Mouse (Mus musculus) embryo, embryonic 11.5 days (tissue): ENCODE measurements around the gene Acot7.

ENCODE experiments used
- DNase-seq: peaks from one replicate; pipeline ENCODE4 v3.0.0-alpha.2; 2012; ENCODE audit warnings: low read depth, low spot score

The Acot7 gene

DNA sequence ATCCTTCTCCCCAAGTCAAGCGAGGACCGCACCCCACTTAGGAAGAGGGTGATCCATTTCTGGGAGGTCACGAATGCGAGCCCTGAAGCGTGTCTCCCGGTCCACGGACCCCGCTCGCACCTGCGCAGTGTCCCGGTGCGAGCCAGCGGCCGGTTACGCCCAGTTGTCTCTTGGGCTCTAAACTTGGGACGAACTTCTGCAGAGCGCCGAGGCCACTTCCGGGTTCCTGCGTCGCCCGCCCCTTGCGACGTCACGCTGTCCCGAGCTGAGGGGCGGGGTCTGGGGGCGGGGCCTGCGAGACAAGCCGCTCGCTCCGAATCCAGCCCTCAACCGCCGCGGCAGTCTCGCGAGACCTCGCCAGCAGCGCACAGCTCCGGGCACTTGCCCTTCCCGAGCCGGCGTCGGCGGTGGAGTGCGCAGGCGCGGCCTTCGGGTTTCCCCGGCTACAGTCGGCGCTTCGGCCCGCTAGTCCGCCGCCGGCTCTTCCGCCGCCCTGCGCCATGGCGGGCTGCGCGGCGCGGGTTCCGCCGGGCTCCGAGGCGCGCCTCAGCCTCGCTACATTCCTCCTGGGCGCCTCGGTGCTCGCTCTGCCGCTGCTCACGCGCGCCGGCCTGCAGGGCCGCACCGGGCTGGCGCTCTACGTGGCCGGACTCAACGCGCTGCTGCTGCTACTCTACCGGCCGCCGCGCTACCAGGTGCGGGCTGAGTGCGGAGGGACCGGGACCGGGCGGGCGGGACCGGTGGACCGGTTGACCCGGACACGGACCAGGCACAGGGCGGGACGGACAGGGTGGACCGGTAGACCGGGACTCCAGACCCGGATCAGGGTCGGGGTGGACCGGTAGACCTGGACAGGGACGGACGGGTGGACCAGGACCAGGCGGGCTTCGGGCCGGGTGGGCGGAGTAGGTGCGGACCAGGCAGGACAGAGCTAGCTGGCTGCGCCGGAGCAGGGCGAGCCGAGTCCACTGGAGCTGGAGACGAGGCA is 119.2 kb downstream of the Acot7 start, which contains the start of gene Icmt:
TSS of gene Icmt (plus strand) at position 354 of the 988 bp plus-strand sequence.
- peak; percentile 98 for DNase-seq

DNA sequence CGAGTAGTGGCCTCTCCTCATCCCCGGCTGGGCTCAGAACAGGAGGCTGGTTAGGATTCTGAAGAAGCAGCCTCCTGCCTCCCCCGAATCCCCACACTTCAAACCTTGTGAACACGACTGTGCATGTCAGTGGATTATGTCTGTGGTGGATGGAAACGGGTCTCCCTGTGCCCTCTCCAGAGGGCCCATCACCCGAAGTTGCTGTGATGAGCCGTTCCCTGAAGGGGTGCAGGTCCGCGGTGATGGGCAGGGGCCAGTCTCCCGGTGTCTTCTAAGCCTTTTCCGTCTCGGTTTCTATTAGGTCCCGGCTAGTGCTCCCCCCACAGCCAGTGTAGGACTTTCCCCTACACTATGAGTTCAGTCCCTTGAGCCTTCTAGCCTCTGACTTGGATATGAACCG is 120.9 kb downstream of the Acot7 start:
- no peak for DNase-seq

DNA sequence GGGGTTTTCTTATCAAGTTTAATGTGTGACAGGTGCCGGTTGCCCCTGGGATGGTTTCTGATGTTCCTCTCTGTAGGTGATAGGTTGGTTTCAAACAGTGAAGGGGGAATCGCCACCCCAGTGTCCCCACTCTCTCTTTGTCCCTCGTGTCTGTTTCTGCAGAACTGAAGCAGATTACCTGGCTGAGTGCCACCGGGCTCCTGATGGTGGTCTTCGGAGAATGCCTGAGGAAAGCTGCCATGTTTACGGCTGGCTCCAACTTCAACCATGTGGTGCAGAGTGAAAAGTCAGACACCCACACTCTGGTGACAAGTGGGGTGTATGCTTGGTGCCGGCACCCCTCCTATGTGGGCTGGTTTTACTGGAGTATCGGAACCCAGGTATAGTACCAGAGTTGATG is 122.4 kb downstream of the Acot7 start:
- no peak for DNase-seq

DNA sequence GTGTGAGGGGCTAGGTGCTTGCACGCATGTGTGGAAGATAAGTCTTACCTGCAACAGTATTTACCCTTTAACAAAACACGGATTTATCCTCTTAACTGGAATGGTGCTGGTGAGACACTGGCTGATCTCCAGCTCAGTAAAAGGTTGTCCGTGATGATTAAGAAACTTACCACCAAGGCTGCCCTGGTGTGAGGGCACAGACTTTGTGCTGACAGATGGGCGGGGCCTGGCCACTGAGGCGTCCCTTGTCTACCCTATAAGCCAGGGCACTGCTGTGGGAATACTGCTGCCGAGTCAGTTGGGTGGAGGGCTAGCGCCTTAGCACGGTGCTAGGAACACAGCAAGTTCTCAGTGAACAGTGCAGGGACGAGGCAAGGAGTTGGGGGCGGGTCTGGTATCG is 124.1 kb downstream of the Acot7 start:
- no peak for DNase-seq

DNA sequence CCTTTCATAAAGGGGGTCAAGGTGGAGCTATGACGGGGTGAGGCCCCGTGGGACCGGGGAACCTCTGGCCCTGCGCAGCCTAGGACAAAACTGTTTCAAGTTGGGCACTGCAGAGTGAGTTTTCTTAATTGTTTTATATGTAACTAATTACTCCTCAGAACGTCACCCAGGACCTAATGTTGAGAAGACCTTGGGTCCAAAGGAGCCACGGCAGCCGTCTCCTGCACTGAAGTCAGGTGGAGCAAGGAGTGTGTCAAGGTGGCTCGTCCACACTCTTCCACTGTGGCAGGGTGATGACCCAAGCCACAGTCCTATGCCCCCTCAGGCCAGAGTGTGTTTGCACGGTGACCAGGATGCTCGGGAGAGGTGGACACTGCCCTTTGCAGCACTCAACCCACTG is 125.2 kb downstream of the Acot7 start:
- no peak for DNase-seq

DNA sequence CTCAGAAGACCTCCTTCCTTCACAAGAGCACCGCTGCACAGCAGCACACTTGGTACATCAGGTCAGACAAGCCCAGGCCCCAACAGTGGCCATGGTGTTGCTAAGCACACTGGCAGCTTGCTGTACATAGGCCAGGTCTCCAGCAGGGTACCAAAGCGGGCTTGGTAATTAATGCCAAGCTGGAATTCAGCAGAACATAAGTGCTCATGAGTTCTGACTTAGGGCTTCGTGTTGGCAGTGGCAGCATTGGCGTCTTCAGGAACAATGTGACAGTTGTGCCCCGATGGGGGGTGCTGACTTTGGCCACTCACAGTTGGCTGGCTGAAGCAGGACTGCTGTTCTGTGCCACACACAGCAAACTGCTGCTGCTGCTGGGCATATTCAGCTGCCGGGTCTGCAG is 126.8 kb downstream of the Acot7 start:
- no peak for DNase-seq

DNA sequence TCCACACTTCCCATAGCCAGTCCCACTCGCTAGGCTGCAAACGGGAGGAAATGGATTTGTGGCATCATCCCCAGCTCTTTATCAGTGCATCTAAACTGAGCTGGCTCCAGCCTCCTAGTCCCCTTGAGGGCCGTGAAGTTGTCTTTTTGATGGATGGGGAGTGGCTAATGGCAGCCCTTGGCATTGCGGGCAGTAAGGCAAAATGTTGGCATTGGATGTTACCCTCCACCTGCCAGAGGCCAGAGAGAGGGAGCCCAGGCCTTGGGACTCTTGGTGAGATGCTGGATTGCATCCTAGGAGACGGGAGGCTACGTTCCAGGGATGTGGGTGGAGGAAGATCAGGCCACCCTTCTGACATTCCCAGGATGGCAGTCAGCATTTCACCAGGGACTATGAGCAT is 128.1 kb downstream of the Acot7 start:
- DNase-seq = no peak

DNA sequence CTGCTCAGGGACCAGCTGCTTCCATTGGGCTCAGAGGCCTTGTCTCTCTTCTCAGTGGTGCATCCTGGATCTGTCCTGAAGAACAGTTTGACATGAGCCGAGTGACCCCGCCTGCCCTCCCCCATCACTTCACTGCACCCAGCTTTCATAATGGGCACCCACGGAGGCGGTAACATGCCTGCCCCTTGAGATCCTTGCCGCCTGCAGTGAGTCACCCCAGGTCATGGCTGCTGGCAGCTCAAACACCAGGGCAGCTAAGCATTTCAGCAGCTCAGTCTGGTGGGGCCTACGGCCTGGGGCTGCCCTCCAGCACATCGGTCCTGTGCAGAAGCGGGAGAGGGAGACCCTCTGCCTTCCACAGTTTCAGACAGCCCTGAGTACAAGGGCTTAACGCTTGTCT is 129.6 kb downstream of the Acot7 start:
- no peak for DNase-seq

DNA sequence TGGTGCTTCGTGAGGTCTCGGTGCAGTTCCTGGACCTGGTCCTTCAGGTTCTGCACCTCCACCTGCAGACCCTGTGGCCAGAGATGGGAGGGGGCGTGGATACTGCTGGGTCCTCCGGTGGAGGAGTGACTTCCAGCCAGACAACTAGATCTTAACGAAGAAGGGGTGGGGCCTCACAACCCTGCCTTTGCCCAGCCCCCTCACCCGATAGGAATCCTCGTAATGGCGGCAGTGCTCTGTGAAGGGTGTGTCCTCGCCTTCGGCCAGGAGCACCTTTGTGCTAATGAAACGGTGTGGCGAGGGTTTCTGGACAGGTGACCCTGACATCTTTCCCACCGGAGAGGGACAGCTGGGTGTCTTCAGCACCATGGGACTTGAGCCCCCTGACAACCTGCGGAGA is 134.3 kb downstream of the Acot7 start:
- no peak for DNase-seq

DNA sequence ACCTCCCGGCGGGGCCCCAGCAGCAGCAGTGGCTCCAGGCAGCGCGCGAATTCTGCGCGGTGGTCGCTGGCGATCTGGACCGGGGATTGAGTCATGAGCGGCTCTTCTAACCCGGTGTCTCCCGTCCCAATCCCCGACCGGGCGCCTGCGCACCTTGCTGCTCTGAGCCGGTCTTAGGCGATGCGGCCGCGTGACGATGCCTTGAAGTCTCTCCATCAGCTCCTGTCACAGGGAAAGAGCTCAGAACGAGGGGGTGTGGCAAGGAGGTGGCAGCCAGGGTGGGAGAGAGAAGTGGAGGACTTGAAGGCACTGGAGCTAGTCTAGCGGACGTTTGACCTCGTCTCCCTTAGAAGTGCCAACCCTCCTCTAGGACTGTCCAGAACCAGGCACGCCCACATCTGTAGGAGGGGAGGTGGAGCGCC is 135.3 kb downstream of the Acot7 start:
- no peak for DNase-seq

DNA sequence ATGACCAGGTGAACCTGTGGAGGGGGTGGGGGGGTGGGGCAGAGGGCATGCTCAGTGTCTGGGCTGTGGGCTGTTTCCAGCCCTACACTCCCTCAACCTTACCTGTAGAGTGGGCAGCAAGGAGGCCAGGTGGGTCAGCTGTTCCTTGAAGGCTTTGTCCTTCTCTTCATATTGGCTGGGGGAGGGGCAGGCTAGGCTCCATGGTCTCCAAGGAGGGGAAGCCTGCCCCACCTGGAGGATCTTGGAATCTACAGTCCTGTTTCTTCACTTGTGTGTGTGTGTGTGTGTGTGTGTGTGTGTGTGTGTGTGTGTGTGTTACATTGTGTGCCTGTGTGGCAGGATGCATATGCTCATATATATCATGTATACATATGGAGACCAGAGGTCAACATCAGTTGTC is 136.0 kb downstream of the Acot7 start:
- DNase-seq = no peak

DNA sequence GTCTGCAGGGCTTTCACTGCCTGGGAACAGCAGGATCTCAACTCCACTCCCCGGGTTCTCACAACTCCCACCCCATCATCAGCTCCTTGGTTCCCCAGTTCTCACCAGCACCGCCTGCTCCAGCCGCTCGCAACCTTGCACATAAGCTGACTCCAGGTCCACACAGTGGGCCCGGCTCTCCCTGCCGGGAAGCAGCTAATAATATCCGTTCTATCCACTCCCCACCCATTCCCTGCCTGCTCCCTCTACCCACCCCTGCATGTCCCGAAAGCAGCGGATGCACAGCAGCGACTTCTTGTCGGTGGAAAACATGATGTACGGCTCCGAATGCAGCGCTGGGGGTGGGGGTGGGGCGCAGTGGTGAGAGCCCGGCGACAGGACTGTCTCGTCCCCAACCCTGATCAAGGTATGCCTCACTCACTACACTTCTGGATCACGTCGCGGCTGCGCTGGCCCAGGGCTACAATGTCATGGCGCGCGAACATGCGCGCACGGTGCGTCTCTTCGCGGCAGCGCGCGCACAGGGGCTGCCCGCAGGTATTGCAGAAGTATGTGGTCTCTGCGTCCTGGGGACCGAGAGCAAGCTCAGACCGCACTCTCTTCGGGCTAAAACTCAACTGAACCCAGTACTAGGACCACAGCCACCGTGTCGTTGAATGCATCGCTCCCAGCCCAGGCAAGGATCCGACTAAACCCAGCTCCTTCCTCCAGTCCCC is 137.7 kb downstream of the Acot7 start:
- DNase-seq = no peak

DNA sequence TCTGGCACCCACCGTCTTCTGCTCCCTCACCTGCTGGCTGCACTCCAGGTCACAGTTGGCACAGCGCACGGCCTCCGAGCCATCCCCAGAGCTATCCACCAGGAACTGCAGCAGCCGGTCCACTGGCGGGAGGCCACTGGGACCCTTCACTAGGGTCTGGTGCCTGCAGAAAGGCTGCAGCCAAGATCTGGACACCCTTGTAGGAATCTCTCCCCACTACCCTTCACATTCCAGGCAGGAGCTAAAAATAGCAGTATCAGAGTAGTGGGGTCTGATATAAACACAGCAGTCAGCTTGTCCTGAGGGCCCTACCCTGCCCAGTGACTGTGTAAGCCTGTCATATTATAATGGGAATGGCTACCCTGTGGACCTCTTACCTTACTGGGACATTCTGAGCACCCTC is 139.7 kb downstream of the Acot7 start:
- no peak for DNase-seq

DNA sequence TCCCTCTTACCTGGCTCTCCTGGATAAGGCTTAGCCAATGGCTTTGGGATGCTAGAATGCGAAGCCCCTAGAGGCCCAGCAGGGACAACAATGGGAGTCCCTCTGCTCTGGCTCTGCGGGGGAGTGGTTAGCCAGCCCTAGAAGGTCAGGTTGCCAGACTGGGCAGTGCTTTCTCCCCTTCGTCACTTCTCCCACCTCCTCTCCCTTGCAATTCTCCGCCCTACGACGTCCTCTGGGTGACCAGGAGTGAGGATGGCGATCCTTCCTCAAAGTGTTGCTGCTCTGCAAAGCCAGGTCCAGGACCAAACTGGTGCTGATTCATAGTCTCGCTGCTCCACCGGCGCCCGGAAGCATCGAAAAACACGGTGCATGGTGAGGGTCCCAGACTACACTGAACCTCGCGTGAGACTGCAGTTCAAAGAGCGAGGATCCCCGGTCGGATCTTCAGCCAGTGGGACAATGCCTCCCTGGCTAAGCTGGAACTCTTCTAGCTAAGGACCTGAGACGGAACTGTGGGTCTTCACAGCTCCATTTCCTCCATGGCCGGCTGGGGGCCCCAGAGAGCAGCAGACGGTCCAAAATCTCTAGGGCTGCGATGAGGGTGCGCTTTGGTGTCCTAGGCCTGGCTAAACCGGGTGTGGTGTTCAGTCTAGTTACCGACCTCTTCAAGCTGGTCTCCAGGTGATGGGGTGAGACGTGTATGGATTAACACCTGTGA is 140.7 kb downstream of the Acot7 start, which contains the start of gene Rnf207:
TSS of gene Rnf207 (minus strand) at position 477 of the 718 bp plus-strand sequence.
- DNase-seq = no peak
